Mouse (Mus musculus) adipocyte (in vitro differentiated cells): ENCODE results near the gene Rccd1.

Experiments
- DNase-seq: peaks from one replicate; pipeline ENCODE4 v3.0.0-alpha.2; 2016; ENCODE audit warnings: low spot score

The Rccd1 gene

GRCm38 (mm10) chr7:80324043-80324815 is at the start of gene Rccd1:
TSS of gene Rccd1 (minus strand) at chr7:80324454.
- peak; percentile 95 for DNase-seq

- no peak for DNase-seq
Measured at GRCm38 (mm10) chr7:80373850-80374249, 49.6 kb upstream of the Rccd1 start.

- DNase-seq = no peak
Measured at GRCm38 (mm10) chr7:80373352-80373751, 49.1 kb upstream of the Rccd1 start.

GRCm38 (mm10) chr7:80372667-80373066 is 48.4 kb upstream of the Rccd1 start:
- DNase-seq = no peak

GRCm38 (mm10) chr7:80372166-80372565 is 47.9 kb upstream of the Rccd1 start:
- DNase-seq = no peak

- peak; percentile 28 for DNase-seq
Measured at GRCm38 (mm10) chr7:80371041-80371751, 46.9 kb upstream of the Rccd1 start, which contains the start of gene Man2a2. TSS of gene Man2a2 (minus strand) at chr7:80371375.

GRCm38 (mm10) chr7:80370649-80371040 is 46.4 kb upstream of the Rccd1 start:
- DNase-seq = peak; percentile 71

- peak; percentile 52 for DNase-seq
Measured at GRCm38 (mm10) chr7:80369967-80370431, 45.7 kb upstream of the Rccd1 start.

- DNase-seq = no peak
Measured at GRCm38 (mm10) chr7:80369461-80369860, 45.2 kb upstream of the Rccd1 start.

- DNase-seq = no peak
Measured at GRCm38 (mm10) chr7:80368635-80369421, 44.6 kb upstream of the Rccd1 start.

- no peak for DNase-seq
Measured at GRCm38 (mm10) chr7:80368009-80368408, 43.8 kb upstream of the Rccd1 start.

- no peak for DNase-seq
Measured at GRCm38 (mm10) chr7:80367232-80367631, 43.0 kb upstream of the Rccd1 start.

GRCm38 (mm10) chr7:80365759-80366158 is 41.5 kb upstream of the Rccd1 start:
- no peak for DNase-seq

GRCm38 (mm10) chr7:80360435-80360834 is 36.2 kb upstream of the Rccd1 start:
- DNase-seq = no peak

- DNase-seq = peak; percentile 53
Measured at GRCm38 (mm10) chr7:80358039-80358438, 33.8 kb upstream of the Rccd1 start.

- DNase-seq = no peak
Measured at GRCm38 (mm10) chr7:80357156-80357555, 32.9 kb upstream of the Rccd1 start.

GRCm38 (mm10) chr7:80356351-80356750 is 32.1 kb upstream of the Rccd1 start:
- no peak for DNase-seq

GRCm38 (mm10) chr7:80352920-80353319 is 28.7 kb upstream of the Rccd1 start:
- no peak for DNase-seq

GRCm38 (mm10) chr7:80350808-80351207 is 26.6 kb upstream of the Rccd1 start:
- no peak for DNase-seq

- DNase-seq = no peak
Measured at GRCm38 (mm10) chr7:80347670-80348586, 23.7 kb upstream of the Rccd1 start.

GRCm38 (mm10) chr7:80346830-80347229 is 22.6 kb upstream of the Rccd1 start:
- peak; percentile 38 for DNase-seq
